Mouse (Mus musculus): ENCODE data around the gene Ak5. TPM values are rescaled to one million over a fixed set of nuclear protein-coding genes. Genes with fewer than 3 reads are reported as not detected.

Ak5 gene
- total RNA-seq, 2 experiments from 2014 or later: 2.8 to 4.5 TPM

- DNase-seq: no peak
These were observed 103.5 kb downstream of the Ak5 start for GRCm38 (mm10) chr3:152564516-152565113.

- DNase-seq: no peak
These were observed 104.3 kb downstream of the Ak5 start for GRCm38 (mm10) chr3:152563833-152564232.

GRCm38 (mm10) chr3:152561708-152562107 lies 106.5 kb downstream of the Ak5 start:
- no peak for DNase-seq

- DNase-seq: no peak
These were observed 108.9 kb downstream of the Ak5 start for GRCm38 (mm10) chr3:152559295-152559694.

- DNase-seq: no peak
These were observed 110.1 kb downstream of the Ak5 start for GRCm38 (mm10) chr3:152558106-152558505.

- DNase-seq: peak in 1 of 2 experiments; percentile 9
These were observed 110.5 kb downstream of the Ak5 start for GRCm38 (mm10) chr3:152557659-152558058.

- DNase-seq: no peak
These were observed 111.2 kb downstream of the Ak5 start for GRCm38 (mm10) chr3:152556919-152557318.

- DNase-seq: no peak
These were observed 111.7 kb downstream of the Ak5 start for GRCm38 (mm10) chr3:152556435-152556834.

- no peak for DNase-seq
These were observed 112.9 kb downstream of the Ak5 start for GRCm38 (mm10) chr3:152555216-152555615.

- DNase-seq: no peak
These were observed 113.8 kb downstream of the Ak5 start for GRCm38 (mm10) chr3:152554366-152554765.

GRCm38 (mm10) chr3:152552641-152553040 lies 115.5 kb downstream of the Ak5 start:
- no peak for DNase-seq

- DNase-seq: no peak
These were observed 117.5 kb downstream of the Ak5 start for GRCm38 (mm10) chr3:152550528-152551115.

GRCm38 (mm10) chr3:152550031-152550430 lies 118.1 kb downstream of the Ak5 start:
- DNase-seq: no peak

GRCm38 (mm10) chr3:152544921-152545320 lies 123.2 kb downstream of the Ak5 start:
- DNase-seq: no peak

- no peak for DNase-seq
These were observed 125.9 kb downstream of the Ak5 start for GRCm38 (mm10) chr3:152542298-152542697.

- DNase-seq: no peak
These were observed 137.8 kb downstream of the Ak5 start for GRCm38 (mm10) chr3:152530344-152530743.

GRCm38 (mm10) chr3:152529058-152529972 lies 138.8 kb downstream of the Ak5 start:
- DNase-seq: no peak

GRCm38 (mm10) chr3:152526721-152527120 lies 141.4 kb downstream of the Ak5 start:
- no peak for DNase-seq

GRCm38 (mm10) chr3:152523315-152523638 lies 144.9 kb downstream of the Ak5 start:
- DNase-seq: no peak

- DNase-seq: no peak
These were observed 145.4 kb downstream of the Ak5 start for GRCm38 (mm10) chr3:152522634-152523314.

GRCm38 (mm10) chr3:152521054-152521453 lies 147.1 kb downstream of the Ak5 start:
- DNase-seq: no peak

- no peak for DNase-seq
These were observed 148.1 kb downstream of the Ak5 start for GRCm38 (mm10) chr3:152520074-152520473.

- DNase-seq: no peak
These were observed 148.6 kb downstream of the Ak5 start for GRCm38 (mm10) chr3:152519556-152519955.
